Mouse (Mus musculus) forebrain, embryonic 15.5 days (tissue): ENCODE results near the gene Bclaf3. TPM values are rescaled to one million over a fixed set of nuclear protein-coding genes. Genes with fewer than 3 reads are reported as not detected.
A peak's percentile ranks its signal among the peaks of the same experiment; 100 is the strongest.
"Not testable (repeated sequence)": the region's sequence is repeated elsewhere in the genome, so short reads cannot be mapped to it uniquely, and the experiment has no call there.

Experiments
- ATAC-seq: fragments of 200-750 bp; cut with Nextera tagmentation; replicated peaks from 2 replicates; pipeline ENCODE4 v1.8.0; 2017; ENCODE audit warnings: mild to moderate bottlenecking, moderate TSS enrichment, moderate library complexity
- H3K27ac ChIP-seq: fragments of 300-500 bp; sonication (generic); replicated peaks from 2 replicates; pipeline ENCODE4 v1.5.1; 2015; ENCODE audit warnings: mild to moderate bottlenecking, inconsistent platforms
- H3K27me3 ChIP-seq: fragments of 300-500 bp; sonication (generic); 2 replicates; pipeline ENCODE4 v1.6.1; 2015; ENCODE audit warnings: inconsistent platforms
- H3K36me3 ChIP-seq: fragments of 300-500 bp; sonication (generic); 2 replicates; pipeline ENCODE4 v1.6.1; 2015; ENCODE audit warnings: mild to moderate bottlenecking, inconsistent platforms
- H3K4me1 ChIP-seq: fragments of 300-500 bp; sonication (generic); 2 replicates; pipeline ENCODE4 v1.6.1; 2015; ENCODE audit warnings: inconsistent platforms
- H3K4me2 ChIP-seq: fragments of 300-500 bp; sonication (generic); replicated peaks from 2 replicates; pipeline ENCODE4 v1.6.1; 2015; ENCODE audit warnings: mild to moderate bottlenecking, inconsistent platforms
- H3K4me3 ChIP-seq: fragments of 300-500 bp; sonication (generic); 2 replicates; pipeline ENCODE4 v1.5.1; 2015; ENCODE audit warnings: mild to moderate bottlenecking, inconsistent platforms
- H3K9ac ChIP-seq: fragments of 300-500 bp; sonication (generic); replicated peaks from 2 replicates; pipeline ENCODE4 v1.6.1; 2015; ENCODE audit warnings: mild to moderate bottlenecking, inconsistent platforms
- H3K9me3 ChIP-seq: fragments of 300-500 bp; sonication (generic); 2 replicates; pipeline ENCODE4 v1.6.1; 2016; ENCODE audit warnings: inconsistent platforms
- WGBS: fragments of 180-500 bp; shearing (Covaris S2); methylation state at CpG from one replicate; pipeline ENCODE4 v1.1.7; 2015; ENCODE audit warnings: mixed read lengths; 5-methylcytosine and 5-hydroxymethylcytosine counted together
- polyA plus RNA-seq: library from polyadenylated mRNA; unstranded; fragments of >200 nt; fragmentation: Nextera tagmentation; extraction: Ambion mirVana; gene quantifications from 2 replicates; pipeline ENCODE4 v1.2.1, GENCODE M21; 2015

Bclaf3 gene
- polyA plus RNA-seq = 30.7 and 33.1 TPM in 2 replicates

DNA sequence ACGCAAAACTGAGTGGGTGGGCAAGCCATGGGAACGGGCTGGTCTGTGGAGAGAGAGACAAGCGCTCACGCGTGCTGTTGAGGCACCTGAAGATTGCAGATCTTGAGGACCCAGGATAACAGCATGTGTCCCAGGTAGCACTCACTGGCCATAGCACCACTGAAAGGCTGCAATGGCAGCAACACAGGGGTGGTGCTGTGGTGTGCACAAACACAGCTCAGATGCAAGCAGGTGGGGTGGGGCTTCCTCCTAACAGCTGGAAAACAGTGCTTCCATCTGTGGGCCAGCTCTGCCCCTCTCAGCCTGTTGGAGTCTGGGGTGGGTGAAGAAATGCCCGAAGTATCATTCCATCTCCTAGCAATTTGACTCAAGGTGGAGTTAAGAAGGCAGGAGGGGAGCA, at the start of gene Bclaf3:
Bclaf3 (plus strand) TSS at position 301 of the 400 bp plus-strand sequence.
- Histone ChIP-seq H3K4me1 (no peaks in the 10 kb centered on the region), H3K9ac (no peak within 1 kb of the TSS), H3K27ac (no peak within 1 kb of the TSS), H3K36me3 (no peaks in the 10 kb centered on the region), H3K9me3 (no peaks in the 10 kb centered on the region), H3K4me2 (no peak within 1 kb of the TSS), H3K27me3 (no peaks in the 10 kb centered on the region), H3K4me3 (no peak within 1 kb of the TSS)
- 93% methylated on average over 6 of the region's 6 CpGs for WGBS
- ATAC-seq = no peak

DNA sequence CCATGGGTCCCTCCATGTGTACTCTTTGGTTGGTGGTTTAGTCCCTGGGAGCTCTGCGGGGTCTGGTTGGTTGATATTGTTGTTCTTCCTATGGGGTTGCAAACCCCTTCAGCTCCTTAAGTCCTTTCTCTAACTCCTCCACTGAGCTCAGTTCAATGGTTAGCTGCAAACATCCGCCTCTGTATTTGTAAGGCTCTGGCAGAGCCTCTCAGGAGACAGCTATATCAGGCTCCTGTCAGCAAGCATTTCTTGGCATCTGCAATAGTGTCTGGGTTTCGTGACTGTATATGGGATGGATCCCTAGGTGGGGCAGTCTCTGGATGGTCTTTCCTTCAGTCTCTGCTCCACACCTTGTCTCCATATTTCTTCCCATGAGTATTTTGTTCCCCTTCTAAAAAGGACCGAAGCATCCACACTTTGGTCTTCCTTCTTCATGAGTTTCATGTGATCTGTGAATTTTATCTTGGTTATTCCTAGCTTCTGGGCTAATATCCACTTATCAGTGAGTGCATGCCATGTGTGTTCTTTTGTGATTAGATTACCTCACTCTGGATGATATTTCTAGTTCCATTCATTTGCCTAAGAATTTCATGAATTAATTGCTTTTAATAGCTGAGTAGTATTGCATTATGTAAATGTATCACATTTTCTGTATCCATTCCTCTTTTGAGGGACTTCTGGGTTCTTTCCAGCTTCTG, 48.1 kb upstream of the Bclaf3 start:
- H3K27ac ChIP-seq, H3K4me2 ChIP-seq, H3K9me3 ChIP-seq, H3K36me3 ChIP-seq, ATAC-seq, H3K4me3 ChIP-seq, H3K4me1 ChIP-seq, H3K27me3 ChIP-seq, H3K9ac ChIP-seq: not testable (repeated sequence)
- WGBS = 81% methylated on average over 4 of the region's 4 CpGs

DNA sequence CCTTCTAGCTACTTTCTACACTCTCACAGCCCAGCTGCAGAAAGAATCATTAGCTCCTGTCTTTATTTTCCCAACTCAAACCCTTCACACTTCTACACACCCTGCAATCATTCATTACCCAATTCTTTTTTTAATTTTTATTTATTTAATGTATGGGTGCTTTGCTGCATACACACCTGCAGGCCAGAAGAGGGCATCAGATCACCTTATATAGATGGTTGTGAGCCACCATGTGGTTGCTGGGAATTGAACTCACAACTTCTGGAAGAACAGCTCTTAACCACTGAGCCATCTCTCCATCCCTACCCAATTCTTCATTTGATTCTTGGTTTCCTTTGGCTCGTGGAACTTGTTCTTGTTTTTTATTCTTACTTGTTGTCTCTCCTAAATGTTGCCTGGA, 42.2 kb upstream of the Bclaf3 start:
- Histone ChIP-seq H3K9me3 (no peaks in the 10 kb centered on the region), H3K4me3 (no peak overlapping the region), H3K27me3 (no peaks in the 10 kb centered on the region), H3K9ac (no peak overlapping the region), H3K4me1 (no peaks in the 10 kb centered on the region), H3K4me2 (no peak overlapping the region), H3K27ac (no peak overlapping the region), H3K36me3 (no peaks in the 10 kb centered on the region)
- ATAC-seq = no peak
- WGBS = 80% methylated on average over 1 of the region's 1 CpGs

DNA sequence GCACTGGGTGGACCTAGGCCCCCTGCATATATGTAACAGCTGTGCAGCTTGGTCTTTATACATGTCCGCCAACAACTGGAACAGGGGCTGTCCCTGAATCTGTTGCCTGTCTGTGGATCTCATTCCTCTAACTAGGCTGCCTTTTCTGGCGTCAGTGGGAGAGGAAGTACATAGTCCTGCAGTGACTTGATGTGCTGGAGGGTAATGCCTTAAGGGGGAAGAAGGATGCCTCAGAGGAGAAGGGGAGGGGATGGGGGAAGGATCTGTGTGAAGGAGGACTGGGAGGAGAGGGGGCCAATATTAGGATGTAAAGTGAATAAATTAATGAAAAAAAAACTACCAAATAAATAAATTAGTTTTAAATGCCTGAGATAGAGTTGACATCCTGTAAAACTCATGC, 23.3 kb upstream of the Bclaf3 start:
- WGBS = 65% methylated on average over 2 of the region's 2 CpGs
- H3K4me2 ChIP-seq = no peak overlapping the region
- ATAC-seq = no peak
- no peak overlapping the region for H3K4me3 ChIP-seq
- no peak overlapping the region for H3K9ac ChIP-seq
- H3K27me3 ChIP-seq = no peaks in the 10 kb centered on the region
- H3K4me1 ChIP-seq = no peaks in the 10 kb centered on the region
- H3K9me3 ChIP-seq = no peaks in the 10 kb centered on the region
- no peaks in the 10 kb centered on the region for H3K36me3 ChIP-seq
- no peak overlapping the region for H3K27ac ChIP-seq

DNA sequence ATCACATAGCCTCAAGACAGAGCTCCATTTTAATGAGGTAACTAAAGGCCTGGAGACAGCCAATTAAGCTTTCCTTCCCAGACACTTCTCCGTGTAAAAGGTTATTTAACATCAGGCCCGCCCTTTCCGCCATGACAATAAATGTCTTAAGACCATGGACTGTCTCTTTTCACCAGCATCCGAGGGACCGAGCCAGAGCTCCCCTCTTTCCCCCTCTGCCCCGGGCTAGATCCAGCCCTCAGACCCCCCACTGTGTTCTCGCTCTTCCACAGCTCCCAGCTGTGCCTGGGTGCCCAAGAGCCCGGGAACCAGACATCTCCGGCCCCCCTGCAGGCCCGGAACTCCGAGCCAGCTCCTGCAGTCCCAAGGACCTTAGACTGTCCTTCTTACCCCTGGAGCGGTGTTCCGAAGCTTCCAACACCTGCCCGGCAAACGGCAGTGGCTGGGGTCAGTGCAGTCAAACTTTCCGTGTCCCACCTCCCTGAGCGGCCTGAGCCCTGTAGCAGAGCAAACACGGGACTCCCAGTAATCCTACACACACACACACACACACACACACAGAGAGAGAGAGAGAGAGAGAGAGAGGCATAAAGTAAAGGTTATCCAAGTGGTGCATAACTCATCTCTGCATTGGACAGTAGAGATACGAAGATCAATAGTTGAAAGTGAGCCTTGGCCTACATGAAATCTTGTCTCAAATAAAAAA, 18.0 kb upstream of the Bclaf3 start:
- Histone ChIP-seq H3K9ac (no peak overlapping the region), H3K27ac (no peak overlapping the region), H3K4me1 (no peaks in the 10 kb centered on the region), H3K4me2 (no peak overlapping the region), H3K27me3 (no peaks in the 10 kb centered on the region), H3K36me3 (no peaks in the 10 kb centered on the region), H3K9me3 (no peaks in the 10 kb centered on the region), H3K4me3 (no peak overlapping the region)
- WGBS = 56% methylated on average over 19 of the region's 19 CpGs
- no peak for ATAC-seq

DNA sequence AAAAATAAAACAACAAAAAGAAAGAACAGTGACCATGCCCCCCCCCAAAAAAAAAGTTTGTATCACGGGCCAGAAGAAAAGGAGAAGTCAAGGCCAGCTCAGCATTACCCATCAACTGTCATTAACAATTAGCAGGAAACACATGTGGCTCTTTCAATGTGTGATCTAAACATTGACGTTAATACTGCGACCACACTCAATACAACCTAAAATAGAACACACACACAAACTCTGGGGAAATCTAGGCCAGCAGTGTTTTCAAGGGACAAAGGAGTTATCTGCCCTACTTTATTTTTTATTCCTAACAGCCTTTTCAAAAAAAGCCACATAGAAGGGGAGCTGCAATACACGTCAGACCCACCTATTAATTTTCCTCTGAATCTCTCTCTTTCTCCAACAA, 17.4 kb upstream of the Bclaf3 start:
- Histone ChIP-seq H3K9ac (no peak overlapping the region), H3K4me1 (no peaks in the 10 kb centered on the region), H3K4me2 (no peak overlapping the region), H3K9me3 (no peaks in the 10 kb centered on the region), H3K27ac (no peak overlapping the region), H3K4me3 (no peak overlapping the region), H3K36me3 (no peaks in the 10 kb centered on the region), H3K27me3 (no peaks in the 10 kb centered on the region)
- ATAC-seq = no peak
- WGBS = 66% methylated on average over 4 of the region's 4 CpGs

DNA sequence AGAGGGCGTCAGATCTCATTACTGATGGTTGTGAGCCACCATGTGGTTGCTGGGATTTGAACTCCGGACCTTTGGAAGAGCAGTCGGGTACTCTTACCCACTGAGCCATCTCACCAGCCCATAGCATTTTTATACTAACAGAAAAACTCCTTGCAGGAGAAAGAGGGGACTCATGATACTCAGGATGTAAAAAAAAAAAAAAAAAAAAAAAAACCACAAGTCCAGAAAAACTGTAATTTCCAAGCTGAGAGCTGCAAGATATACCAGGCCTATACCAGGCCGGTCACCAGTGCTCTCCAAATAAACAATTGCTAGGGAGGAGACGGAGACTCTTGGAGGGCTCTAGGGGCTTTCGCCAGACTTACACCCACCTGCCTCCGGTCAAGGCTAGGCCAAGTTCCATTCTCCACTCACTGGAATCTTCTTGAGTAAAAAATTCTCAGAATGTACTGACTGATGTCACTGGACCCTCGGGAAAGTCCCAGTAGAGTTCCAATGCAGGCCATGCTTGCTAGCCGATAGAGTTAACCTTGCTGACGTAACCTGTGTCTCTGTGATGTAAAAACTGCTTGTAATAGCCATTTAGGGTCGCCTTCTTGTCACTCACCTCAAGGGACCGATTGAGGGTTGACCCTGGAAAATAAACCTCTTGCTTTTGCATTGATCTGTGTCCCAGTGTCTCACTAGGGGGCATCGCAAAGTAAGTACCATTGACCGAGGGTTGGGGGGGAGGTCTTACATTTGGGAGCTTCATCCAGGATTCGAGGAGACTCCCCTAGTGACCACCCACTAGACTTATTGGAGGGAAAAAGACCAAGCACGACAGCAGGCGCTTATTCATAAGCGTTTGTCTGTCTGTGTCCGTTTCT, 16.4 kb upstream of the Bclaf3 start:
- Histone ChIP-seq H3K27ac (no peak overlapping the region), H3K4me1 (no peaks in the 10 kb centered on the region), H3K36me3 (no peaks in the 10 kb centered on the region), H3K4me2 (no peak overlapping the region), H3K27me3 (no peaks in the 10 kb centered on the region), H3K4me3 (no peak overlapping the region), H3K9ac (no peak overlapping the region), H3K9me3 (no peaks in the 10 kb centered on the region)
- WGBS = 79% methylated on average over 19 of the region's 19 CpGs
- no peak for ATAC-seq

DNA sequence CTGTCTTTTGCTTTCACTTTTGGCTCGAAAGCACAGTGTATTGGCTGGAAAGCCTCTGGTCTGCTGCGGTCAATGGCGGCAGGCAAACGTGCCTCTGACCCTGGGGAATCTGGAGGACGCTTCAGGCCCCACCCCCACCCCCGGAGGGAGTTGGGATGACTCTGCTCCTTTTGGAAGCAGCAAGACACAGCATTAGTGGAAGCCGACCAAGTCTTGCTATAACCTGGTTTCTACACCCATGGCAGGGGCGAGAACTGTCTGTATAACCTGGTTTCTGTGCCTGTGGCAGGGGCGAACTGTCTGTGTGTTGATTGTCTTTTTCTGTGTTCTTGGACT, 15.8 kb upstream of the Bclaf3 start:
- no peaks in the 10 kb centered on the region for H3K9me3 ChIP-seq
- no peak overlapping the region for H3K4me3 ChIP-seq
- H3K36me3 ChIP-seq = no peaks in the 10 kb centered on the region
- no peak overlapping the region for H3K9ac ChIP-seq
- H3K4me2 ChIP-seq = no peak overlapping the region
- WGBS = 84% methylated on average over 9 of the region's 9 CpGs
- H3K27me3 ChIP-seq = no peaks in the 10 kb centered on the region
- ATAC-seq = no peak
- no peak overlapping the region for H3K27ac ChIP-seq
- H3K4me1 ChIP-seq = no peaks in the 10 kb centered on the region

DNA sequence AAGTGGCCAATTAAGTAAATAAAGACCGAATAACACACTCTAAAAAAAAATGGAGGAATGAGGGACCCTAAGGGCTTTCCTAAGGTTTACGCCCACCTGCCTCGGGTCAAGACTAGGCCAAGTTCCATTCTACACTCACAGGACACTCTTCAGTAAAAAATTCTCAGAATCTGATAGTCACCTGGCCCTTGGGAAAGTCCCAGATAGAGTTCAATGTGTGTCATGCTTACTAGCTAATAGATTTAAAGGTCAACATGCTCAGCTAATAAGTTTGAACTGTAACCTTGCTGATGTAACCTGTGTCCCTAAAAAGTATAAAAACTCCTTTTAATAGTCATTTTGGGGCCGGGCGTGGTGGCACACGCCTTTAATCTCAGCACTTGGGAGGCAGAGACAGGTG, 10.9 kb upstream of the Bclaf3 start:
- H3K4me2 ChIP-seq = no peak overlapping the region
- H3K36me3 ChIP-seq = no peaks in the 10 kb centered on the region
- H3K4me3 ChIP-seq = no peak overlapping the region
- no peaks in the 10 kb centered on the region for H3K27me3 ChIP-seq
- no peaks in the 10 kb centered on the region for H3K9me3 ChIP-seq
- H3K27ac ChIP-seq = no peak overlapping the region
- no peak for ATAC-seq
- H3K9ac ChIP-seq = no peak overlapping the region
- no peaks in the 10 kb centered on the region for H3K4me1 ChIP-seq
- 91% methylated on average over 6 of the region's 6 CpGs for WGBS

DNA sequence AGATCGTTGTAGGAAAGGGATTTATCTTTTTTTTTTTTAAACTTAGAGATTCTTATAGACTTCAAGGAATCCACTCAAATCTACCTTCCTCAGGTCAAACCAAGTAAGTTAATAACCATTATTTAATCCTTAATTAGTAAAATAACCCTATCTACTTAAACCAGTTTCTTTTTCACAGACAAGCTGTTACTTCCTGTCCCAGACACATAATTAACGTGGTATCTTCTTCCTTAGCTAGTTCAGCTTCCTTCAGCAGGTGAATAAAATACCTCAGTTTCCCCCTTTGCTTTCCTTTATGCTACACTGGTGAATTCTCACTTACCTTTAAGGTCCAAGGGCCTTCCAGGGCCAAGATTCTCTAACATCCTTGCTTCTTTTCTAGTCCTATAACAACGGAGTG, 4.7 kb upstream of the Bclaf3 start:
- no peak overlapping the region for H3K27ac ChIP-seq
- no peak overlapping the region for H3K4me3 ChIP-seq
- H3K9me3 ChIP-seq = no peaks in the 10 kb centered on the region
- no peaks in the 10 kb centered on the region for H3K36me3 ChIP-seq
- no peaks in the 10 kb centered on the region for H3K27me3 ChIP-seq
- H3K4me2 ChIP-seq = no peak overlapping the region
- H3K4me1 ChIP-seq = no peaks in the 10 kb centered on the region
- WGBS = 69% methylated on average over 3 of the region's 3 CpGs
- no peak for ATAC-seq
- no peak overlapping the region for H3K9ac ChIP-seq

DNA sequence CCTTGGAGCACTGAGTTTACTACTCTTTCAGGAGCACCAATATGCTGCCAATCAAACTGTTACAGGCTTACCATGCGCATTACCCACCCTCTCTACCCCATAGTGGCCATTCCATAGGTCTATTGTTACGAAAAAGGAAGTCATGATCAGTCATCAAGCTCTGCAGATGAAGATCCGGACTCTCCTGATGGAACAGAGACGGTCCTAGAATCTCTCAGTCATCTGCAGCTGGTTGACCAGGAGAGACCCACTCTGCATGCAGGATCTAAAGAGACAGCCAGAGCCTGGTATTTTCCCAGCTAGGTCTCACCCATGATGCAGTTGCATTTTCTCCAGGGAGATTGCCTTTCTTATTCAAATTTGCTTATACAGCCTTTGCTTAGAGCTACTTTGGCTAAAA, 3.8 kb upstream of the Bclaf3 start:
- H3K9me3 ChIP-seq = no peaks in the 10 kb centered on the region
- no peaks in the 10 kb centered on the region for H3K36me3 ChIP-seq
- H3K4me1 ChIP-seq = no peaks in the 10 kb centered on the region
- no peak overlapping the region for H3K27ac ChIP-seq
- ATAC-seq = no peak
- WGBS = 72% methylated on average over 4 of the region's 4 CpGs
- H3K4me3 ChIP-seq = no peak overlapping the region
- no peak overlapping the region for H3K9ac ChIP-seq
- H3K4me2 ChIP-seq = no peak overlapping the region
- no peaks in the 10 kb centered on the region for H3K27me3 ChIP-seq

DNA sequence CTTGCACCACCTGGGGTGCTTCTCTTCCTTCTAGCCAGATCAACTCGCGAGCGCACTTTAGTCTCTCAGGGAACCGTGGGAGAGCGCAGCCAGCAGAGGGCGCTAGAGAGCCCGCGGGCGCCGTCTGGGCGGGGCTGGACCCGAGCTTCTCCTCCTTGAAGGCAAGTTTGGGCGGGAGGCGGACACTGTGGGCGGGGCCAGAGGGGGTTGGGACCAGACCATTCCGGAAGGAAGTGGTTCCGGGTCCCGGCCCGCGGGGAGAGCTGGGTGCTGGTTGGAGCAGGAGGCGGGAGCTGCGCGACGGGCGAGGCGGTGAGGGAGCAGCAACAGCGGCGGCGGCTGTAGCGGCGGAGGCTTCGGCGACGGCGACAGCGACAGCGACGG, 5.9 kb downstream of the Bclaf3 start:
- peak overlapping the region; percentile 51 for H3K4me2 ChIP-seq
- H3K4me3 ChIP-seq = peak overlapping the region; percentile 65
- peak overlapping the region; percentile 90 for H3K27ac ChIP-seq
- peak; percentile 99 for ATAC-seq
- H3K9me3 ChIP-seq = no peaks in the 10 kb centered on the region
- H3K4me1 ChIP-seq = peaks cover 4% of the 10 kb centered on the region; the same call in 1 of the 2 replicates
- no peaks in the 10 kb centered on the region for H3K27me3 ChIP-seq
- H3K36me3 ChIP-seq = no peaks in the 10 kb centered on the region
- H3K9ac ChIP-seq = peak overlapping the region; percentile 66
- WGBS = 15% methylated on average over 38 of the region's 38 CpGs
